Mouse (Mus musculus) cerebellum, adult 2 months (tissue): ENCODE data around the gene Ugt1a8.

Source experiments
- CTCF ChIP-seq: fragments of 200-500 bp; IDR thresholded peaks from 2 replicates; pipeline ENCODE4 v1.5.1; 2011; ENCODE audit warnings: low read depth, mild to moderate bottlenecking, control low read depth, low read length, moderate library complexity, borderline replicate concordance; ENCODE audit not compliant: insufficient read depth
- POLR2A ChIP-seq: fragments of 200-500 bp; IDR thresholded peaks from 2 replicates; pipeline ENCODE4 v1.6.1; 2011; ENCODE audit warnings: low read length, control low read depth, borderline replicate concordance; ENCODE audit not compliant: insufficient read depth

GRCm38 (mm10) chr1:88217576-88217975 is 130.0 kb downstream of the Ugt1a8 start:
- TF ChIP-seq POLR2A (no peak), CTCF (no peak)
